Mouse (Mus musculus) gastrocnemius, postnatal 25 days (tissue): ENCODE measurements around the gene Sult5a1. TPM values are rescaled to one million over a fixed set of nuclear protein-coding genes. Genes with fewer than 3 reads are reported as not detected.

Source experiments
- DNase-seq: peaks from one replicate; pipeline ENCODE4 v3.0.0; 2022
- microRNA-seq, 2 experiments: library from miRNA; unstranded; fragments of <30 nt; microRNA quantifications; one replicate each; pipeline ENCODE4 v1.2.0; 2021; ENCODE audit warnings: borderline replicate concordance in 2 of 2
- total RNA-seq, 2 experiments: library from RNA; stranded (reverse); gene quantifications; 1 replicate in 1 of 2; 2 replicates in 1 of 2; pipeline ENCODE4 v1.2.3; 2021

Sult5a1 gene
- total RNA-seq, 2 experiments from 2014 or later: 1.4 to 1.8 TPM

DNA sequence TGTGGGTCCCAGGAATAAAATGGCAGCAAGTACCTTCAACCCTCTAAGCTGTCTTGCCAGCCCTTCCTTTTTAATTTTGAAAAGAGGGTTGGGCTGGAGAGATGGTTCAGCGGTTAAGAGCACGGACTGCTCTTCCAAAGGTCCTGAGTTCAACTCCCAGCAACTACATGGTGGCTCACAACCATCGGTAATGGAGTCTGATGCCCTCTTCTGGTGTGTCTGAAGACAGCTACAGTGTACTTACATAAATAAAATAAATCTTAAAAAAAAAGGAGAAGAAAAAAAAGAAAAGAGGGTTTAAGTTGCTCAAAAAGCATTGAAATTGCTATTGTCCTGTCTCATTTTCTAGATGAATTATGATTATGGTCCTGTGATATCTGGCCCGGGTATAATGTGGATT, 56.9 kb downstream of the Sult5a1 start:
- no peak for DNase-seq

DNA sequence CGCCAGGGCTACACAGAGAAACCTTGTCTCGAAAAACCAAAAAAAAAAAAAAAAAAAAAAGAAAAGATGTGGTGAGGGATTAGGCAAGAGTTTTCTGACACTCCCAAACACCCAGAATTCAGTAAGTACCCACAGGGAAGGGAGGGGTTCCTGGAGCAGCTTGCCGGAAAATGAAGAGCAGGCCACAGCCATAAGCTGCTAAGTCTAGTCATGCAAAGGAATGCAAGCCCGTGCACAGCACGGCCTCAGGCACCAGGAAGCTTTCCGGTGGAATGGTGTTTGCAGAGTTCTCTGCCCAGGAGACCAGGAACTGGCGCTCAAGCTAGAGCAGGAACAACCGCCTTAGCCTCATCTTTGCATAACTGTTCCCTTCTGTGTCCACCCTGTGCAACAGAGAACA, 57.8 kb downstream of the Sult5a1 start:
- no peak for DNase-seq

DNA sequence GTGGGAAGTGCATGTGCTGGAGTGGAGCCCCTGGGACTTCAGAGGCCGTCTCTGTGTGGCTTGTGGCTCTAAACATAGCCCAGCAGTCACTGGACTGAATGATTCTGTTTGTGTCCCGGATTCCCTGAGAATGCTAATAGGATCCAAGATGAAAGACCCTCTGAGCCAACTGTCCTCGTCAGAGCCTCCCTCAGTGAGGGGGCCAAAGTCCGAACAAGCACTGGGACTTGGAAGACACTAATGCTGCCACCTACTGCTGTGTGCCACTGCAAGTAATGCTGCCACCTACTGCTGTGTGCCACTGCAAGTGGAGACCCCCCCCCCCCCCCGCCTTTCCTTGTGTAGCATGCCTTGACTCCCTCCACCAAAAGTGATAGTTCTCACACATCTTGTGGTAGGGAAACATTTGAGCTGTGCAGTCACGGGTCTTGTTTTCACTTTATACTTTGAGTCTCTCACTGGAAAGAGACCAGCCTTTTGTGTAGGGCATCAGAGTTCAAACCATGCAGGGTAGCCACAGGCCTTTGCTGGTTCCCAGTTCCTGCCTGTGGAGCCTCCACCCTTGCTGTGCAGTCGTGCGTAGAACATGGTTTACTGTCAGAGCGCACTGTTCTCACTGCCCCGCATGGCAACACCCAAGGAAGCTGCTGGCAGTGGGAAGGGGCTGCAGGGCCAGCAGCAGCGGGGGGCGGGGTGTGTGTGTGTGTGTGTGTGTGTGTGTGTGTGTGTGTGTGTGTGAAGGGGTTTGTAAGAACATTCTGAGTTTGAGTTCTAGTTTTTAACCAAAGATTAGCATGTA, 60.1 kb downstream of the Sult5a1 start:
- DNase-seq: no peak

DNA sequence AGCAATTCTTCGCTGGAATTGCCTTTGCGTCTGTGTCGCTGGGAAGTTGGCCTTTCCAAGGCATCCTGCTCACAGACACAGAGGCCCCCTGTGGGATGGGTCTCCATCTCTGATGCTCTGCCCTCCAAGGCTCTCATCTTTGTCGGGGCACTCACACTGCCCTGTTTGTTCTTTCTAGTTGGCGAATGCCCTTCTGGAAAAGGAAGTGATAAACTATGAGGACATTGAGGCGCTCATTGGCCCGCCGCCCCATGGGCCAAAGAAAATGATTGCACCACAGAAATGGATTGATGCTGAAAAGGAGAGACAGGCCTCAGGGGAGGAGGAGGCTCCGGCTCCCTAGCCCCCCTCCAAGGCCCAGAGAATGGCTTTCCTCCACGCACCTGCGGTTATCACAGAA, 60.9 kb downstream of the Sult5a1 start:
- no peak for DNase-seq

Small RNA genes lying within 50 kb of the gene (microRNA-seq; reads per million reads assigned to microRNA genes)
- gene Mir7079: 0 reads per million in 2 experiments
- 0 reads per million in 2 experiments for gene Mir7080

Other genes starting within 250 kb of the Sult5a1 start
- 10 to 100 TPM; 43.5 to 51.1 TPM for gene Ankrd11, start 116.0 kb downstream of the Sult5a1 start, total RNA-seq
- 10 to 100 TPM; 60.5 to 66.3 TPM for gene Spg7, start 95.4 kb downstream of the Sult5a1 start, total RNA-seq
- gene Rpl13, start 56.0 kb downstream of the Sult5a1 start, total RNA-seq: 100 to 1,000 TPM; 366 to 379 TPM
- gene Cpne7, start 40.9 kb downstream of the Sult5a1 start, total RNA-seq: under 1 TPM in 1 of 2 experiments, not detected in 1; 0.13 TPM
- gene Dpep1, start 27.9 kb upstream of the Sult5a1 start, total RNA-seq: 10 to 100 TPM; 11.0 to 16.1 TPM
- gene Chmp1a, start 54.4 kb upstream of the Sult5a1 start, total RNA-seq: 10 to 100 TPM; 36.7 to 52.8 TPM
- 1 to 10 TPM in 1 of 2 experiments, under 1 TPM in 1; 0.91 to 1.2 TPM for gene Spata33, start 54.5 kb upstream of the Sult5a1 start, total RNA-seq
- 10 to 100 TPM; 10.1 to 12.0 TPM for gene Cdk10, start 66.5 kb upstream of the Sult5a1 start, total RNA-seq
- gene Spata2l, start 77.9 kb upstream of the Sult5a1 start, total RNA-seq: 1 to 10 TPM; 1.4 to 1.5 TPM
- gene Zfp276, start 95.9 kb upstream of the Sult5a1 start, total RNA-seq: 1 to 10 TPM; 5.2 to 6.5 TPM
- 10 to 100 TPM; 12.2 to 13.7 TPM for gene Vps9d1, start 96.0 kb upstream of the Sult5a1 start, total RNA-seq
- 1 to 10 TPM in 1 of 2 experiments, under 1 TPM in 1; 0.51 to 1.3 TPM for gene Fanca, start 160.3 kb upstream of the Sult5a1 start, total RNA-seq
- under 1 TPM; 0.19 to 0.49 TPM for gene Spire2, start 174.4 kb upstream of the Sult5a1 start, total RNA-seq
- gene Tcf25, start 215.4 kb upstream of the Sult5a1 start, total RNA-seq: 100 to 1,000 TPM; 112 to 128 TPM
- not detected for gene Mc1r, start 248.8 kb upstream of the Sult5a1 start, total RNA-seq